Mouse (Mus musculus) liver, embryonic 14.5 days (tissue): Measurements from ENCODE around the gene Sgf29. TPM values are rescaled to one million over a fixed set of nuclear protein-coding genes. Genes with fewer than 3 reads are reported as not detected.
"Not testable (repeated sequence)": the region's sequence is repeated elsewhere in the genome, so short reads cannot be mapped to it uniquely, and the experiment has no call there.

ENCODE experiments used
- ATAC-seq: fragments of 200-750 bp; cut with Nextera tagmentation; 2 replicates; pipeline ENCODE4 v1.8.0; 2017; ENCODE audit warnings: moderate number of reproducible peaks, mild to moderate bottlenecking, moderate library complexity; ENCODE audit not compliant: insufficient read depth
- DNase-seq, 3 experiments: peaks; one replicate each; pipeline ENCODE4 v3.0.0-alpha.2; 2012 to 2013; ENCODE audit warnings: low read depth in 3 of 3, low spot score in 3 of 3
- H3K27ac ChIP-seq: fragments of 300-500 bp; sonication (generic); 2 replicates; pipeline ENCODE4 v1.5.1; 2014; ENCODE audit warnings: moderate library complexity, mild to moderate bottlenecking, control low read depth, inconsistent platforms
- H3K27me3 ChIP-seq: fragments of 300-500 bp; sonication (generic); 2 replicates; pipeline ENCODE4 v1.6.1; 2014; ENCODE audit warnings: mild to moderate bottlenecking, low read length, moderate library complexity; ENCODE audit not compliant: control insufficient read depth, insufficient read depth
- H3K36me3 ChIP-seq: fragments of 300-500 bp; sonication (generic); replicated peaks from 2 replicates; pipeline ENCODE4 v1.6.1; 2014; ENCODE audit warnings: low read depth; ENCODE audit not compliant: control insufficient read depth, insufficient read depth
- H3K4me1 ChIP-seq, 2 experiments: fragments of 200-500 bp in 1 of 2; fragments of 300-500 bp in 1 of 2; sonication (generic) in 1 of 2; replicated peaks; 2 replicates each; pipeline ENCODE4 v1.6.1; 2012 to 2014; ENCODE audit warnings: antibody characterized with exemption in 1 of 2, inconsistent platforms in 1 of 2, low read length in 1 of 2; ENCODE audit not compliant: control insufficient read depth in 2 of 2, insufficient read depth in 2 of 2
- H3K4me2 ChIP-seq: fragments of 300-500 bp; sonication (generic); 2 replicates; pipeline ENCODE4 v1.6.1; 2014; ENCODE audit warnings: low read depth, mild to moderate bottlenecking, control low read depth, moderate library complexity
- H3K4me3 ChIP-seq, 2 experiments: fragments of 200-500 bp in 1 of 2; fragments of 300-500 bp in 1 of 2; sonication (generic) in 1 of 2; 2 replicates each; pipeline ENCODE4 v1.5.1; 2012 to 2014; ENCODE audit warnings: low read depth in 2 of 2, low read length in 2 of 2, mild to moderate bottlenecking in 2 of 2, control low read depth in 1 of 2, inconsistent platforms in 1 of 2, moderate library complexity in 1 of 2; ENCODE audit not compliant: insufficient read depth in 1 of 2
- H3K9ac ChIP-seq: fragments of 300-500 bp; sonication (generic); replicated peaks from 2 replicates; pipeline ENCODE4 v1.6.1; 2014; ENCODE audit warnings: mild to moderate bottlenecking, control low read depth, moderate library complexity
- H3K9me3 ChIP-seq: fragments of 300-500 bp; sonication (generic); 2 replicates; pipeline ENCODE4 v1.6.1; 2016; ENCODE audit warnings: low read length, mixed read lengths; ENCODE audit not compliant: control insufficient read depth
- CTCF ChIP-seq: IDR thresholded peaks from 2 replicates; pipeline ENCODE4 v1.5.1; 2016; ENCODE audit warnings: antibody characterized with exemption, low read depth, control low read depth
- EP300 ChIP-seq: IDR thresholded peaks from 2 replicates; pipeline ENCODE4 v1.6.1; 2016; ENCODE audit warnings: antibody characterized with exemption, low read depth
- WGBS: fragments of 180-500 bp; shearing (Covaris S2); extraction: QIAGEN DNeasy Blood & Tissue Kit; methylation state at CpG from one replicate; pipeline ENCODE4 v1.1.7; 2014; ENCODE audit not compliant: insufficient replicate concordance; 5-methylcytosine and 5-hydroxymethylcytosine counted together
- polyA plus RNA-seq, 2 experiments: library from polyadenylated mRNA; depleted of rRNA in 1 of 2; stranded (reverse) in 1 of 2; unstranded in 1 of 2; fragments of >200 nt; fragmentation: Nextera tagmentation in 1 of 2; extraction: Ambion mirVana in 1 of 2; gene quantifications; 2 replicates each; pipeline versions ENCODE4 v1.2.1 to v1.2.3; 2012 to 2014

Gene Sgf29
- polyA plus RNA-seq, 2 experiments: 23.6 to 24.7 TPM

- Histone ChIP-seq H3K4me3 (no peak overlapping the region), H3K36me3 (no peaks in the 10 kb centered on the region; the same call in 1 of the 2 replicates), H3K9ac (no peak overlapping the region), H3K9me3 (no peaks in the 10 kb centered on the region), H3K27me3 (no peaks in the 10 kb centered on the region), H3K27ac (no peak overlapping the region), H3K4me1 (peaks cover 0 to 2% of the 10 kb centered on the region in 2 experiments; a peak in 1 of 4 replicates), H3K4me2 (peak overlapping the region; percentile 18; the same call in 1 of the 2 replicates)
- no peak for TF ChIP-seq CTCF
- TF ChIP-seq EP300: no peak
- DNase-seq (no peak), ATAC-seq (0 out of 2 replicates have a peak, but pooled peaks have one; percentile 9)
- WGBS: 63% methylated on average over 8 of the region's 8 CpGs
Measured at GRCm38 (mm10) chr7:126678545-126679341, 29.6 kb downstream of the Sgf29 start.

GRCm38 (mm10) chr7:126679683-126680082 lies 30.6 kb downstream of the Sgf29 start:
- WGBS: 69% methylated on average over 5 of the region's 5 CpGs
- Histone ChIP-seq H3K4me2 (no peak overlapping the region), H3K4me3 (no peak overlapping the region), H3K9ac (no peak overlapping the region), H3K4me1 (peaks cover 0 to 2% of the 10 kb centered on the region in 2 experiments; a peak in 1 of 4 replicates), H3K36me3 (no peaks in the 10 kb centered on the region; the same call in 1 of the 2 replicates), H3K27ac (no peak overlapping the region), H3K9me3 (no peaks in the 10 kb centered on the region), H3K27me3 (no peaks in the 10 kb centered on the region)
- DNase-seq (no peak), ATAC-seq (no peak)
- no peak for TF ChIP-seq CTCF
- no peak for TF ChIP-seq EP300

- Histone ChIP-seq H3K9me3 (no peaks in the 10 kb centered on the region), H3K4me2 (no peak overlapping the region), H3K36me3 (no peaks in the 10 kb centered on the region), H3K27ac (no peak overlapping the region), H3K4me1 (peaks cover 0 to 2% of the 10 kb centered on the region in 2 experiments; a peak in 1 of 4 replicates), H3K9ac (no peak overlapping the region), H3K4me3 (no peak overlapping the region), H3K27me3 (no peaks in the 10 kb centered on the region)
- ATAC-seq: no peak
- TF ChIP-seq EP300: no peak
- no peak for TF ChIP-seq CTCF
- 83% methylated on average over 5 of the region's 5 CpGs for WGBS
- no peak for DNase-seq
Measured at GRCm38 (mm10) chr7:126681221-126681620, 32.1 kb downstream of the Sgf29 start.

GRCm38 (mm10) chr7:126688156-126688555 lies 39.0 kb downstream of the Sgf29 start:
- 58% methylated on average over 4 of the region's 4 CpGs for WGBS
- not testable (repeated sequence) for H3K27me3 ChIP-seq, H3K36me3 ChIP-seq, H3K9me3 ChIP-seq, H3K4me1 ChIP-seq, ATAC-seq, DNase-seq, H3K9ac ChIP-seq, H3K4me3 ChIP-seq, H3K27ac ChIP-seq, H3K4me2 ChIP-seq

GRCm38 (mm10) chr7:126689021-126689420 lies 39.9 kb downstream of the Sgf29 start:
- ATAC-seq: no peak
- no peak for DNase-seq
- H3K36me3 ChIP-seq: no peaks in the 10 kb centered on the region
- H3K9me3 ChIP-seq: no peaks in the 10 kb centered on the region
- H3K4me3 ChIP-seq: no peak overlapping the region
- WGBS: 62% methylated on average over 3 of the region's 3 CpGs
- no peak for TF ChIP-seq CTCF
- TF ChIP-seq EP300: no peak
- H3K4me2 ChIP-seq: no peak overlapping the region
- H3K4me1 ChIP-seq: no peaks in the 10 kb centered on the region; a peak in 1 of 4 replicates
- no peak overlapping the region for H3K27ac ChIP-seq
- no peak overlapping the region for H3K9ac ChIP-seq
- H3K27me3 ChIP-seq: no peaks in the 10 kb centered on the region
